Mouse (Mus musculus) neural tube, embryonic 13.5 days (tissue): Measurements from ENCODE around the gene Dhx36. TPM values are rescaled to one million over a fixed set of nuclear protein-coding genes. Genes with fewer than 3 reads are reported as not detected.
A peak's percentile ranks its signal among the peaks of the same experiment; 100 is the strongest.

ENCODE experiments used
- ATAC-seq: fragments of 200-750 bp; cut with Nextera tagmentation; 2 replicates; pipeline ENCODE4 v1.8.0; 2017; ENCODE audit warnings: low read depth, mild to moderate bottlenecking, moderate TSS enrichment, moderate library complexity
- H3K27ac ChIP-seq: fragments of 300-500 bp; sonication (generic); replicated peaks from 2 replicates; pipeline ENCODE4 v1.5.1; 2015; ENCODE audit warnings: moderate library complexity, mild to moderate bottlenecking, inconsistent platforms
- H3K27me3 ChIP-seq: fragments of 300-500 bp; sonication (generic); 2 replicates; pipeline ENCODE4 v1.6.1; 2015; ENCODE audit warnings: mild to moderate bottlenecking, inconsistent platforms
- H3K36me3 ChIP-seq: fragments of 300-500 bp; sonication (generic); 2 replicates; pipeline ENCODE4 v1.6.1; 2015; ENCODE audit warnings: mild to moderate bottlenecking, inconsistent platforms
- H3K4me1 ChIP-seq: fragments of 300-500 bp; sonication (generic); replicated peaks from 2 replicates; pipeline ENCODE4 v1.6.1; 2015; ENCODE audit warnings: inconsistent platforms
- H3K4me2 ChIP-seq: fragments of 300-500 bp; sonication (generic); 2 replicates; pipeline ENCODE4 v1.6.1; 2015; ENCODE audit warnings: inconsistent platforms, mild to moderate bottlenecking, moderate library complexity
- H3K4me3 ChIP-seq: fragments of 300-500 bp; sonication (generic); 2 replicates; pipeline ENCODE4 v1.5.1; 2015; ENCODE audit warnings: mild to moderate bottlenecking, inconsistent platforms
- H3K9ac ChIP-seq: fragments of 300-500 bp; sonication (generic); 2 replicates; pipeline ENCODE4 v1.6.1; 2015; ENCODE audit warnings: moderate library complexity, mild to moderate bottlenecking, inconsistent platforms
- H3K9me3 ChIP-seq: fragments of 300-500 bp; sonication (generic); 2 replicates; pipeline ENCODE4 v1.6.1; 2016; ENCODE audit warnings: inconsistent platforms
- WGBS: fragments of 180-500 bp; shearing (Covaris S2); methylation state at CpG from one replicate; pipeline ENCODE4 v1.1.7; 2015; 5-methylcytosine and 5-hydroxymethylcytosine counted together
- polyA plus RNA-seq: library from polyadenylated mRNA; unstranded; fragments of >200 nt; fragmentation: Nextera tagmentation; extraction: Ambion mirVana; gene quantifications from 2 replicates; pipeline ENCODE4 v1.2.1, GENCODE M21; 2015

Dhx36 gene
- polyA plus RNA-seq, result 44.3 and 46.2 TPM in 2 replicates

GRCm38 (mm10) chr3:62506488-62507205 is at the start of gene Dhx36:
Gene Dhx36, minus strand, starts transcription at chr3:62507004.
- Histone ChIP-seq H3K4me1 (peaks cover 17% of the 10 kb centered on the region), H3K4me3 (peak within 1 kb of the TSS; percentile 91), H3K36me3 (no peaks in the 10 kb centered on the region), H3K9ac (peak within 1 kb of the TSS; percentile 95), H3K27me3 (no peaks in the 10 kb centered on the region), H3K27ac (peak within 1 kb of the TSS; percentile 99), H3K9me3 (no peaks in the 10 kb centered on the region), H3K4me2 (peak within 1 kb of the TSS; percentile 75)
- WGBS, result under 1% methylated on average over 66 of the region's 66 CpGs
- peak; percentile 99 for ATAC-seq

DNA sequence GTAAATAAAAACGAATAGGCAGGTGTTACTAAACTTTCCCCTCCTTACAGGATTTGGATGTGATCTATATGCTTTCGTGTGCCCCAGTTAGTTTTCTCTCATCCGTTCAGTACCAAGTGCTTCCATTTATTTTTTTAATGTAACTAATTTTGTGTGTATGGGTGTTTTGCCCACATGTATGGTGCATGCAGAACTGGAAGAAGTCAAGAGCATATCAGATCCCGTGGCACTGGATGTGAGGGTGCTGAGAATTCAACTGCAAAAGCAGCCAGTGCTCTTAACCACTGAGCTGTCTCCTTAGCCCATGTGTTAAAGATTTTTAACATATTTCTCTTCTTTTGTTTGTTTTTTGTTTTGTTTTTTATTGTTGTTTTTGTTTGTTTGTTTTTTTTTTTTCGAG is 20.8 kb upstream of the Dhx36 start:
- no peaks in the 10 kb centered on the region for H3K4me1 ChIP-seq
- no peaks in the 10 kb centered on the region for H3K27me3 ChIP-seq
- no peaks in the 10 kb centered on the region for H3K36me3 ChIP-seq
- ATAC-seq, result no peak
- no peak overlapping the region for H3K4me3 ChIP-seq
- no peak overlapping the region for H3K4me2 ChIP-seq
- H3K27ac ChIP-seq, result no peak overlapping the region
- H3K9me3 ChIP-seq, result no peaks in the 10 kb centered on the region
- WGBS, result 72% methylated on average over 5 of the region's 5 CpGs
- no peak overlapping the region for H3K9ac ChIP-seq

DNA sequence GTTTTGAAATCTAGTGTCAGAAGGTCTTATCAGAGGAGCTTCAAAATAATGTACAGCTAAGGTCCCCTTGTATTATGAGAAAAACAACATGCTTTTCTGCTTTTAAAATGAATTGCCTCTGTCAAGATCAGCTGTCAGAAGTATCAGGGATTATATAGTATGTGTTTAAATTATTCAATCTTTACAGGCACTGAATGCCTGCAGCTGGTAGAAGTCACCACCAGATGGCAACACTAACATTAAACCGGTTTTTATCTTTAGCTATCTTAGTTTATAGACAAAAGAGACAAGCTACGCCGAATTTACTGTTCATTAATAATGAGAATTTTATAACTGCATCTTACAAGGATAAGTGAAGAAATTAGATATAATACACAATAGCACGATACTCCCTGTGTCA is 20.4 kb upstream of the Dhx36 start:
- WGBS, result 42% methylated on average over 4 of the region's 4 CpGs

DNA sequence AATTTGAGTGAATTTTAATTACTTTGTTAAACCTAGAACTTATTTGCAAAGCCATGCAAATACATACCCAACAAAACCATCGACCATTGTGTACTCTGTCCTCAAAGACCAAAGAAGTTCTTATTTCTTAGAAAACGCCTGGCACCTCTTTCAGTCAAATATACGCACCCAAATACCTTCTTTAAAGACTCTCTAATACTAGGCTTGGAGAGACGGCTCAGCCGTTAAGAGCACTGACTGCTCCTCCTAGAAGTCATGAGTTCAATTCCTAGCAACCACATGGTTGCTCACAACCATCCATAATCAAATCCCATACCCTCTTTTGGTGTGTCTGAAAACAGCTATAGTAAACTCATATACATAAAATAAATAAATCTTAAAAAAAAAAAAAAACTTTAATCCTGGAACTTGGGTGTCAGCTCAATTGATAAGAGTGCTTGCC is 423 bp upstream of the Dhx36 start:
- H3K9me3 ChIP-seq, result no peaks in the 10 kb centered on the region
- no peak overlapping the region for H3K9ac ChIP-seq
- H3K4me1 ChIP-seq, result peaks cover 17% of the 10 kb centered on the region
- H3K4me3 ChIP-seq, result peak overlapping the region; percentile 91
- H3K4me2 ChIP-seq, result peak overlapping the region; percentile 75
- WGBS, result 35% methylated on average over 5 of the region's 5 CpGs
- peak; percentile 37 for ATAC-seq
- no peak overlapping the region for H3K27ac ChIP-seq
- H3K27me3 ChIP-seq, result no peaks in the 10 kb centered on the region
- H3K36me3 ChIP-seq, result no peaks in the 10 kb centered on the region

More for the DNA sequence above, 20.4 kb upstream of the Dhx36 start:
- Histone ChIP-seq H3K4me1 (no peaks in the 10 kb centered on the region), H3K9ac (no peak overlapping the region), H3K4me3 (no peak overlapping the region), H3K27ac (no peak overlapping the region), H3K27me3 (no peaks in the 10 kb centered on the region), H3K36me3 (no peaks in the 10 kb centered on the region), H3K4me2 (no peak overlapping the region), H3K9me3 (no peaks in the 10 kb centered on the region)
- no peak for ATAC-seq

DNA sequence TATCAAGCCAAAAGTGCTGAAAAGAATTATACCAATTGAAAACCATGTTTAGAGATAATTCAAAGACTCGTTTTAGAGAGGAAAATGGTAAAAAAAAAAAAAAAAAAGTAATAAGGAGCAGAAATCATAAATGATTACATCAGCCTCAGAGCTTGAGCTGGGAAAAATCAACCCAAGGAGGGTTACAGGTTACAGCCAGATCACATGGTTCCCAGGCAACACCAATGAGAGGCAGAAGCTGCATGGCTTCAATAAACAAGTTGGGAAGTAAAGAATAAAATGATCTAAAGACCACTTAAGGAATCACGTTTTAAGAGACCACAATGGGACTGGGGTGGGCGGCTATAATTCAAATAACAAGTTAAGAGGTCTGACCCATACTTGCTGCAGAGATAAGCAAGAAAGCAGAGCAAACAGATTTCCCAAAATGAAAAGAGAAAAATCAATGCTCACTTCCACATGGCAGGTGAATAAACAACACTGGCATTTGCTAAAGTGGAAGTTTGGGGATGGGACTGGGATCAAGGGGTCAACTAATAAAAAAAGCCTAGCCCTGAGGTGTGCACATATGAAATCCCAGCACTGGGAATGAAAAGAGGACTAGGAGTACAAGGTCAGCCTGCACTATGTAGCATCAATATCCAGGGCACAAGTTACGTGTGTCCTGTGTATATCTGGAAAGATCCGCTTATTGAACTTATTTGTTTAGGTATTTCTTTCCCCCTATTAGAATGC is 1.5 kb downstream of the Dhx36 start:
- Histone ChIP-seq H3K4me1 (peaks cover 17% of the 10 kb centered on the region), H3K27me3 (no peaks in the 10 kb centered on the region), H3K9me3 (no peaks in the 10 kb centered on the region), H3K4me3 (peak overlapping the region; percentile 91), H3K27ac (no peak overlapping the region), H3K4me2 (peak overlapping the region; percentile 75), H3K9ac (peak overlapping the region; percentile 95), H3K36me3 (peaks cover 11% of the 10 kb centered on the region)
- whole genome bisulfite sequencing, result 68% methylated on average over 5 of the region's 5 CpGs
- ATAC-seq, result no peak

- Histone ChIP-seq H3K27ac (no peak overlapping the region), H3K4me1 (no peaks in the 10 kb centered on the region), H3K36me3 (peaks cover 49% of the 10 kb centered on the region), H3K4me3 (no peak overlapping the region), H3K27me3 (no peaks in the 10 kb centered on the region), H3K4me2 (no peak overlapping the region), H3K9ac (no peak overlapping the region), H3K9me3 (no peaks in the 10 kb centered on the region)
- no peak for ATAC-seq
- WGBS, result 79% methylated on average over 4 of the region's 4 CpGs
Measured at GRCm38 (mm10) chr3:62499327-62499726, 7.5 kb downstream of the Dhx36 start.

GRCm38 (mm10) chr3:62492568-62492967 is 14.2 kb downstream of the Dhx36 start:
- H3K27me3 ChIP-seq, result no peaks in the 10 kb centered on the region

GRCm38 (mm10) chr3:62484340-62484739 is 22.5 kb downstream of the Dhx36 start:
- Histone ChIP-seq H3K4me3 (no peak overlapping the region), H3K9me3 (no peaks in the 10 kb centered on the region), H3K9ac (no peak overlapping the region), H3K4me1 (no peaks in the 10 kb centered on the region), H3K4me2 (no peak overlapping the region), H3K27me3 (no peaks in the 10 kb centered on the region), H3K27ac (no peak overlapping the region), H3K36me3 (peaks cover 63% of the 10 kb centered on the region)
- ATAC-seq, result no peak
- 97% methylated on average over 2 of the region's 2 CpGs for WGBS

More at GRCm38 (mm10) chr3:62492568-62492967, 14.2 kb downstream of the Dhx36 start:
- H3K4me2 ChIP-seq, result no peak overlapping the region
- 86% methylated on average over 6 of the region's 6 CpGs for WGBS
- H3K4me1 ChIP-seq, result no peaks in the 10 kb centered on the region
- no peak overlapping the region for H3K9ac ChIP-seq
- no peak for ATAC-seq
- H3K36me3 ChIP-seq, result peaks cover 70% of the 10 kb centered on the region
- no peaks in the 10 kb centered on the region for H3K9me3 ChIP-seq
- no peak overlapping the region for H3K4me3 ChIP-seq
- H3K27ac ChIP-seq, result no peak overlapping the region

- H3K36me3 ChIP-seq, result peaks cover 79% of the 10 kb centered on the region
- H3K27ac ChIP-seq, result no peak overlapping the region
- no peaks in the 10 kb centered on the region for H3K4me1 ChIP-seq
- no peaks in the 10 kb centered on the region for H3K9me3 ChIP-seq
- H3K27me3 ChIP-seq, result no peaks in the 10 kb centered on the region
- H3K9ac ChIP-seq, result no peak overlapping the region
- no peak overlapping the region for H3K4me3 ChIP-seq
- ATAC-seq, result no peak
- WGBS, result 98% methylated on average over 1 of the region's 1 CpGs
- no peak overlapping the region for H3K4me2 ChIP-seq
Measured at GRCm38 (mm10) chr3:62470179-62470578, 36.6 kb downstream of the Dhx36 start.

- no peak overlapping the region for H3K9ac ChIP-seq
- 84% methylated on average over 3 of the region's 3 CpGs for WGBS
- no peak overlapping the region for H3K4me3 ChIP-seq
- ATAC-seq, result no peak
- H3K9me3 ChIP-seq, result no peaks in the 10 kb centered on the region
- H3K27me3 ChIP-seq, result no peaks in the 10 kb centered on the region
- H3K4me2 ChIP-seq, result no peak overlapping the region
- no peak overlapping the region for H3K27ac ChIP-seq
- H3K36me3 ChIP-seq, result peaks cover 84% of the 10 kb centered on the region
- H3K4me1 ChIP-seq, result no peaks in the 10 kb centered on the region
Measured at GRCm38 (mm10) chr3:62464276-62464675, 42.5 kb downstream of the Dhx36 start.

GRCm38 (mm10) chr3:62459483-62459882 is 47.3 kb downstream of the Dhx36 start:
- no peak for ATAC-seq

GRCm38 (mm10) chr3:62458284-62459013 is 48.4 kb downstream of the Dhx36 start:
- peak; percentile 55; the same call in 1 of the 2 replicates for ATAC-seq
- 35% methylated on average over 6 of the region's 6 CpGs for WGBS
- Histone ChIP-seq H3K27me3 (no peaks in the 10 kb centered on the region), H3K9ac (no peak overlapping the region), H3K9me3 (no peaks in the 10 kb centered on the region), H3K4me2 (no peak overlapping the region), H3K4me1 (peaks cover 24% of the 10 kb centered on the region), H3K27ac (no peak overlapping the region), H3K4me3 (no peak overlapping the region), H3K36me3 (peaks cover 35% of the 10 kb centered on the region)

More at GRCm38 (mm10) chr3:62459483-62459882, 47.3 kb downstream of the Dhx36 start:
- no peaks in the 10 kb centered on the region for H3K9me3 ChIP-seq
- 79% methylated on average over 6 of the region's 6 CpGs for WGBS
- no peaks in the 10 kb centered on the region for H3K27me3 ChIP-seq
- H3K36me3 ChIP-seq, result peaks cover 45% of the 10 kb centered on the region
- H3K9ac ChIP-seq, result no peak overlapping the region
- H3K4me3 ChIP-seq, result no peak overlapping the region
- H3K4me1 ChIP-seq, result peaks cover 16% of the 10 kb centered on the region
- no peak overlapping the region for H3K27ac ChIP-seq
- H3K4me2 ChIP-seq, result no peak overlapping the region
